Mouse (Mus musculus): ENCODE measurements at regions not wholly inside any gene's neighbourhood (a gene's known extent, or its start where the extent isn't known, plus 50 kb on each side); places are given as distances from the start of the nearest gene placed in this dataset.

DNA sequence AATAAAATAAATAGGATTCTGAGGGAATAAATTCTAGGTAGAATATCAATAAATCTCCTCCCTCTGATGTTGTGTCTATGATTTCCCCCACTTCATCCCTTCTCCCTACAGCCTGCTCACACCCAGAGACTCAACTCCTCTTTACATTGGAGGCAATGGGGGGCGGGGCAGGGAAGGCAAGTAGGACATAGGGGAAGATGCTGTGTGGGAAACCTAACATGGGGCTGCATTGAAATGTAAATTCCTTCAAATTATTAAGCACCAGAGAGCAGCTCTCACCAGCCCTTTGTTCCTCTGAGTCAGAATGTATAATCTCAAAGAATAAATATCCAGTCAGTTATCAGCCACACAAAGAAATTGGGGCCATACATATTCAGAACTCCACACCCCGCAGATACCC is 91.6 kb downstream of the Nuf2 start:
- in situ Hi-C loops (cut with MboI; ENCODE audit: low pct_unique_long_range_greater_than_20kb), result no loop called here
- no peak for DNase-seq (ENCODE audit: low read depth, low spot score)
- CTCF ChIA-PET, result no interaction called here
- no peak for ATAC-seq
- peaks cover 20% of the 10 kb centered on the region for H3K27me3 ChIP-seq
- POLR2A ChIA-PET, result no interaction called here
- TF ChIP-seq CTCF (IDR thresholded peaks at IDR 0.05), result no peak

DNA sequence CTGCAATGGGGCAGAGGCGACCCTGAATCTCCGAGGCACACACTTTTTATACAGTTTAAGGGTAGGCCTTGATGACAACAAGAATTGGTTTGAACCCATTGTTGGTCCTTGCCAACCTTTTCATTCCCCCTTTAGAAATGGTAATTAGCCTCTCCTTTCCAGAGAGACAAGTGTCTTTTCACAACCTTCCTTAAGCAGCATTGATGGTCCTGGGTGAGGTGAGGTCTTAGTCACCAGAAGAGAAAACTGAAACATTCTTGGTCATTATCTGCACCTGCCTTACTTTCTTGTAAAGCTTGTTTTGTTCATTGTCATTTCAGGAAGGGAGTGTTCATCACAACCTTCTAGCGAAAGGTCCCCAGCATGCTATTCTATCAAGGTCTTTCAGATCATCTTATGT is 93.3 kb downstream of the Nuf2 start:
- peaks cover 20% of the 10 kb centered on the region for H3K27me3 ChIP-seq
- in situ Hi-C loops (cut with MboI; ENCODE audit: low pct_unique_long_range_greater_than_20kb), result no loop called here
- ATAC-seq (no peak), DNase-seq (ENCODE audit: low read depth, low spot score) (no peak)
- POLR2A ChIA-PET, result no interaction called here
- CTCF ChIA-PET, result no interaction called here
- TF ChIP-seq CTCF (IDR thresholded peaks at IDR 0.05), result no peak

DNA sequence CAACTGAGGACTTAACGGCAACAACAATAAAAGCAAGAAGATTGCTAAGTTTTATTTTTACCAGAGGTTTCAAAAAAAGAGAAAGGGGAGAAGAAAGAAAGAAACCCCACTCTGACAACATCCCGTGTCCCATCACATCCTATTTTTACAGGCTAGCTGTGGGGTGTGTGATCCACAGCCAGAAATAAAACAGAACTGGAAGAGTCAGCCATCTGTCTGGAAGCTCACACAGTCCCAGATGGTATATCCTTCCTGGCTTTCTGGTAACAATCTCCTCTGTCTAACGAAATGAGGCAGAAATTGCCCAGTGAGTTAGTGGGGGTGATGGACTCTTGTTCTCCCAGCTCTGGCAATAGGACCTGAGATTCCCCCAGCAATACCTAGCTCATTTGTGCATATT is 108.9 kb downstream of the Nuf2 start:
- ChIA-PET POLR2A (no interaction called here), CTCF (interaction anchor here (1.3 to 2.4 kb wide), 2 partner anchors 10 to 14 kb away, joined by 3 to 12 read pairs; no protein-coding TSS in a partner anchor)
- peaks cover 7% of the 10 kb centered on the region for H3K27me3 ChIP-seq
- no peak for TF ChIP-seq CTCF (IDR thresholded peaks at IDR 0.05)
- in situ Hi-C loops (cut with MboI; ENCODE audit: low pct_unique_long_range_greater_than_20kb), result no loop called here
- DNase-seq (ENCODE audit: low read depth, low spot score) (no peak), ATAC-seq (no peak)

DNA sequence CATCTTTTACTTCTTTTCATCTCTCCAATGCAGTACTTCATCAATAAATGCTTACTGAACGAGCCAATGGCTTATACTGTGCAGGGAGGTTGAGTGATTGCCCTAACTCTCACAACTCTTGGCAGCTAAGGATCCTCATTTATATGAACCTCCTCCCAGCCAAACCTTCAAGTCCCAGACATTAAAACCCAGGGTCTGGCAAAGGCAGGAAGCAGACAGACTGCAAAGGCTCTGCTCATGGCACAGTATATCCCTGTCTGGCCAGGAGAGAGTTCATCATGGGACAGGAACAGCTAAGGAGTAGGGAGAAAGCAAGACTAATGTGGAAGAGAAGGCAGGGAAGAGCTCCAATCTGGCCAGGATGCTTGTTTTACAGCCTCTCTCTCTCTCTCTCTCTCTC is 109.6 kb downstream of the Nuf2 start:
- ChIA-PET POLR2A (no interaction called here), CTCF (interaction anchor here (2.4 kb wide), 1 partner anchor 11 kb away, joined by 12 read pairs; no protein-coding TSS in a partner anchor)
- in situ Hi-C loops (cut with MboI; ENCODE audit: low pct_unique_long_range_greater_than_20kb), result no loop called here
- TF ChIP-seq CTCF (IDR thresholded peaks at IDR 0.05), result no peak
- ATAC-seq (no peak), DNase-seq (ENCODE audit: low read depth, low spot score) (no peak)
- H3K27me3 ChIP-seq, result peaks cover 7% of the 10 kb centered on the region

DNA sequence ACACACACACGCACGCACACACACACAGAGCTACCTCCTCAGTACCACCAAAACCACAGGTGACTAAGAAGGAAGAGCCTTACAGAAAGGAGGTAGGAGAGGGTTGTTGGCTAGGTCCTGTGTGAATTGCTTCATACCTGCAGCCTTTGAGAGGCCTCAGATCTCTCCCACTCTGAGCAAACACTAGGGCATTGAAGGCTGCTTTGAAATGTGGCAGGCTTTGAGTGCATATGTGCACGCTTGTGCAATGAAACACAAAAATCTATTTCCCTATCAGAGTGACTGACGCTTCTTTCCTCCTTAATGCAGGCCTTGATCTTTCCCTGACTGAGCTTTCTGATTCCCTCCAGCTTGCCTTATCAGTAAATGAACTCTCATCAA is 112.6 kb downstream of the Nuf2 start:
- ChIA-PET POLR2A (no interaction called here), CTCF (interaction anchor here (1.9 kb wide), 1 partner anchor 15 kb away, joined by 4 read pairs; no protein-coding TSS in a partner anchor)
- H3K27me3 ChIP-seq, result peaks cover 6% of the 10 kb centered on the region
- ATAC-seq (no peak), DNase-seq (ENCODE audit: low read depth, low spot score) (no peak)
- no peak for TF ChIP-seq CTCF (IDR thresholded peaks at IDR 0.05)
- in situ Hi-C loops (cut with MboI; ENCODE audit: low pct_unique_long_range_greater_than_20kb), result no loop called here

DNA sequence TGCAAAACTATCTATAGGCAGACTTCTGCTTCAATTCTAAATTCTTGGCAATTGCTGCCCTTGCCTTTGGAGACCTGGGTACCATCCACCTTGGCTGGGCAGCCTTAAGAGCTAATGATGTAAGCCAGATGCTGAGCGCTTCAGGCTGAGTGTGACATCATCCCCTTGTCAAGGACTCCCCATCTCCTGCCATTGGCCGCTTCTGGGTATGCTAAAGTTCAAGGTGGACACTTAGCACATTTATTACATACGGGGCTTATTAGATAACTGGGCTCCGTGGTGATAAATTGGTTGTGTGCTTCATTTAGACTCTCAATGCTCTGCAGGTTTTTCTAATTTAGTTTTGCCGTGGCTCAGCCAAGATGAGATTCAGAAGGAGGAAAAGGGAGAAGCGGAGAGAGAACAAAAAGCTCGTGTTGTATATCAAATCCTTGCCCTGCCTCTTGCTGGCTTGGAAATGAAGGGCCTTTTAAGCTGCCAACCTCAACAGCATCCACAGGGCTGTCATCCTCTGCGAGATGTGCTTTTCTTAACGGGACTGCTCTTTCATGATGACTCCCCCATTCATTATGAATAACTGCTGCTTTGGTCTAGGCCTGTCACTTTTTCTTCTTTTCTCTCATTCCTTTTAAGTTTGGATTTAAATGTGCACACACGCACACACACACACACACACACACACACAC is 113.1 kb downstream of the Nuf2 start:
- CTCF ChIA-PET, result interaction anchor here (1.9 kb wide), 1 partner anchor 15 kb away, joined by 4 read pairs; no protein-coding TSS in a partner anchor
- ATAC-seq, result no peak
- in situ Hi-C loops (cut with MboI; ENCODE audit: low pct_unique_long_range_greater_than_20kb), result no loop called here
- POLR2A ChIA-PET, result no interaction called here
- peaks cover 5% of the 10 kb centered on the region for H3K27me3 ChIP-seq
- TF ChIP-seq CTCF (IDR thresholded peaks at IDR 0.05), result no peak
- DNase-seq (ENCODE audit: low read depth, low spot score), result no peak

DNA sequence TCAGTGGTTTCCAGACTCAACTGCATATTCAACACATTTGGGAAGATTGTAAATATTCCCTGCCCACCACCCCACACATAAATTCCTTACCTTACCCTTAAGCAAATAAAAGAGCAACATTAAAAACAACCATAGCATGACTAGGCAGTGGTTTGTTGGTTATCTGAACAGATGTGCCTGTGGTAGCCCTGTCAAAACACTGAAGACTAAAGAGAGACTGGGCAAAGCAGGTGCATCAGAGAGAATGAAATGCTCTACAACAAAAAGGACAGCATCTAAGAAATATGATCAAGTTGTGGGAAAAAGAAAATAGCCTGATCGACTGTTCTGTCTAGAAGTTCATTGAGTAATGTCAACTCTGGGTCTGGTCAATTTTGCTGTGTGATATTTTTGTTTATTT is 114.6 kb downstream of the Nuf2 start:
- in situ Hi-C loops (cut with MboI; ENCODE audit: low pct_unique_long_range_greater_than_20kb), result no loop called here
- H3K27me3 ChIP-seq, result peaks cover 4% of the 10 kb centered on the region
- POLR2A ChIA-PET, result no interaction called here
- TF ChIP-seq CTCF (IDR thresholded peaks at IDR 0.05), result no peak
- no peak for DNase-seq (ENCODE audit: low read depth, low spot score)
- no peak for ATAC-seq
- CTCF ChIA-PET, result no interaction called here

DNA sequence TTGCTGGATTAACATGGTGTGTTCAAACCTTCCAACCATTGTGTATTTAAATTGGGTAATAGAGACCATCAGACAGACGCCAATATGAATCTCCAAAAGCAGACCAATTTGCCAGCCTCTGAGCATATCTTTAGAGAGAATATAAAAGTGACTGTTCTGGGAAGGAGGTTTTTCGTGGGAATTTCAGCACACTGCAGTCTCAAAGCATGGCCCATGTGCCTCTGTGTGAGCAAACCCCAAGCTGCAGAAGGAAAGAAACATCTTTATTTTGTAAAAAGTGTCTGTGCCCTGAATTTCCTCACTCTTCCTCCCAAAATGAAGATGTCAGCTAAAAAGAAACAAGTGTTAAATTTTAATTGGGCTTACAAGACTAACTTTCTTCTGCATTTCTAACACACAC is 123.1 kb downstream of the Nuf2 start:
- DNase-seq (ENCODE audit: low read depth, low spot score), result no peak
- ChIA-PET POLR2A (no interaction called here), CTCF (no interaction called here)
- H3K27me3 ChIP-seq, result peaks cover 24% of the 10 kb centered on the region
- in situ Hi-C loops (cut with MboI; ENCODE audit: low pct_unique_long_range_greater_than_20kb), result no loop called here
- no peak for ATAC-seq
- TF ChIP-seq CTCF (IDR thresholded peaks at IDR 0.05), result no peak

DNA sequence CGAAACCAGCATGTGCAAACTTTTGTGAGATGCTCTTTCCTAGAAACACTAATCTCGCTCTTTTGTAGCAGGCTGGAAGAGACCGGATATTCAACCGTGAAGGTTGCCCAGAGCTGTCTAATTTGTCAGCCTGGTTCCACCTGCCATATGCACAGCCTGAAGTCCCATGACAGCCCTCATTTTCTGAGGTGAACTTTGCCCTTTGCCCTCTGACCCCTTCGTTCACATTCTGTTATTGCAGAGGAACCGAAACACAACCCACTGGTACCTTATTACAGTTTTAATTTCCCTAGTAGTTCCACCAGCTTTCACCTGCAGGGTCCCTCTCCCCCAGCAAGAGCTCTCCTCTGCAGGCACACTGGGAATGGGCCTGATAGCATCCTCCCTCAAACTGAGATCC is 130.4 kb downstream of the Nuf2 start:
- in situ Hi-C loops (cut with MboI; ENCODE audit: low pct_unique_long_range_greater_than_20kb), result no loop called here
- POLR2A ChIA-PET, result no interaction called here
- ATAC-seq (no peak), DNase-seq (ENCODE audit: low read depth, low spot score) (no peak)
- no peak for TF ChIP-seq CTCF (IDR thresholded peaks at IDR 0.05)
- H3K27me3 ChIP-seq, result peaks cover 20% of the 10 kb centered on the region
- CTCF ChIA-PET, result interaction anchor here (1.5 kb wide), 1 partner anchor 13 kb away, joined by 5 read pairs; no protein-coding TSS in a partner anchor

DNA sequence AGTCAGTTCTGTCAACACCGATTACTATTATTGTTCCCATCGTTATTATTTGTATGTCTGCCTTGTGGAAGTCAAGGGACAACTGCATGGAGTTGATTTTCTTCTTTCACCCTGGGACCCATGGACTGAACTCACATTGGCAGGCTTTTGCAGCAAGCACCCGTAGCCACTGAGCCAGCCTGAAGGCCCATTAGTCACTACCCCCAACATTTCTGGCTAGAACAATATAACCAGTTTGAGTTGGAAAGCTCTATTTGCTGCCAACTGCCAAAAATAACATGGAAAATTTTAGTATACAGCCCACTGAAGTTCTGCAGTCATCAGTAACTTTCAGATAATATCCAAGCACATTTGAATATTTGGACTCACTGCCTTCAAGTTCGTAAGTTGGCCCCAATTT is 133.9 kb downstream of the Nuf2 start:
- ChIA-PET POLR2A (no interaction called here), CTCF (no interaction called here)
- ATAC-seq (no peak), DNase-seq (ENCODE audit: low read depth, low spot score) (no peak)
- in situ Hi-C loops (cut with MboI; ENCODE audit: low pct_unique_long_range_greater_than_20kb), result no loop called here
- TF ChIP-seq CTCF (IDR thresholded peaks at IDR 0.05), result no peak
- H3K27me3 ChIP-seq, result peaks cover 13% of the 10 kb centered on the region

DNA sequence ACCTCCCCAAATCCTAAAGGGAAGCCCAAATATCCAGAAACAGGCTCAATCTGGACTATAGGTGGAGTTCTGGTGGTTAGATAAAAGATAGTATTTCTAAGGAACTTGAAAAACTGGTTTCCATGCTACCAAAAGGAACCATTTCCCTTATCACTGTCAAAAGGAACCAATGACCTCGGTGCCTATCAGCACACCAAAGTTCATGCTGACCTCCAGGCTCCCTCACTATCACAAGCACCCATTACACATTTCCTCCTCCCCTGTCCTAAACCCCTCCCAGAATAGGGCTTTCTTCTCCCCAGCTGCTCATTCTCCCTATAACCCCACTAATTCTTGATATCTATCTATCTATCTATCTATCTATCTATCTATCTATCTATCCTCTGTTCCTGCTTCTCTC is 144.2 kb downstream of the Nuf2 start:
- ChIA-PET POLR2A (no interaction called here), CTCF (interaction anchor here (1.6 kb wide), 1 partner anchor 14 kb away, joined by 5 read pairs; no protein-coding TSS in a partner anchor)
- no peak for TF ChIP-seq CTCF (IDR thresholded peaks at IDR 0.05)
- ATAC-seq (no peak), DNase-seq (ENCODE audit: low read depth, low spot score) (no peak)
- H3K27me3 ChIP-seq, result peaks cover 6% of the 10 kb centered on the region
- in situ Hi-C loops (cut with MboI; ENCODE audit: low pct_unique_long_range_greater_than_20kb), result no loop called here
